Mouse (Mus musculus): ENCODE results near the gene Ccin. TPM values are rescaled to one million over a fixed set of nuclear protein-coding genes. Genes with fewer than 3 reads are reported as not detected.
A peak's percentile ranks its signal among the peaks of the same experiment; 100 is the strongest.

Gene Ccin
- not detected in 2 replicates for polyA plus RNA-seq (2015; fragmentation: Nextera tagmentation; extraction: Ambion mirVana)

- no peak within 1 kb of the TSS for H3K27ac ChIP-seq (ENCODE audit: low read length)
Observed at GRCm38 (mm10) chr4:43983181-43983580, at the start of gene Ccin. TSS of gene Ccin (plus strand) at chr4:43983483.

GRCm38 (mm10) chr4:43936186-43936585 is 47.1 kb upstream of the Ccin start:
- H3K4me1 ChIP-seq (ENCODE audit: control insufficient read depth, insufficient read depth, low read length), result no peaks in the 10 kb centered on the region
- no peak overlapping the region for H3K9ac ChIP-seq (ENCODE audit: low read depth, low read length)
- H3K4me2 ChIP-seq (ENCODE audit: low read depth, low read length), result no peak overlapping the region
- no peaks in the 10 kb centered on the region for H3K27me3 ChIP-seq (replicated peaks; ENCODE audit: control insufficient read depth, insufficient read depth, low read length)
- 83% methylated on average over 4 of the region's 4 CpGs for WGBS
- ATAC-seq, result no peak
- no peak overlapping the region for H3K27ac ChIP-seq (ENCODE audit: low read length)
- no peaks in the 10 kb centered on the region for H3K9me3 ChIP-seq (ENCODE audit: control insufficient read depth, low read length)
- peaks cover under 1% of the 10 kb centered on the region; the same call in 1 of the 2 replicates for H3K36me3 ChIP-seq (ENCODE audit: control insufficient read depth, insufficient read depth, low read length)
- H3K4me3 ChIP-seq (ENCODE audit: low read length), result no peak overlapping the region

More at GRCm38 (mm10) chr4:43983181-43983580, at the start of gene Ccin:
- Histone ChIP-seq H3K27me3 (replicated peaks; ENCODE audit: control insufficient read depth, insufficient read depth, low read length) (no peaks in the 10 kb centered on the region), H3K36me3 (ENCODE audit: control insufficient read depth, insufficient read depth, low read length) (no peaks in the 10 kb centered on the region), H3K9me3 (ENCODE audit: control insufficient read depth, low read length) (no peaks in the 10 kb centered on the region), H3K4me1 (ENCODE audit: control insufficient read depth, insufficient read depth, low read length) (peaks cover 8% of the 10 kb centered on the region), H3K4me3 (ENCODE audit: low read length) (peak within 1 kb of the TSS; percentile 36), H3K9ac (ENCODE audit: low read depth, low read length) (peak within 1 kb of the TSS; percentile 50), H3K4me2 (ENCODE audit: low read depth, low read length) (peak within 1 kb of the TSS; percentile 68)
- no peak for ATAC-seq
- WGBS, result 81% methylated on average over 11 of the region's 11 CpGs

- Histone ChIP-seq H3K36me3 (ENCODE audit: control insufficient read depth, insufficient read depth, low read length) (peaks cover 3% of the 10 kb centered on the region; the same call in 1 of the 2 replicates), H3K4me3 (ENCODE audit: low read length) (no peak overlapping the region), H3K27ac (ENCODE audit: low read length) (no peak overlapping the region), H3K9ac (ENCODE audit: low read depth, low read length) (no peak overlapping the region), H3K4me1 (ENCODE audit: control insufficient read depth, insufficient read depth, low read length) (no peaks in the 10 kb centered on the region), H3K4me2 (ENCODE audit: low read depth, low read length) (no peak overlapping the region), H3K9me3 (ENCODE audit: control insufficient read depth, low read length) (no peaks in the 10 kb centered on the region), H3K27me3 (replicated peaks; ENCODE audit: control insufficient read depth, insufficient read depth, low read length) (no peaks in the 10 kb centered on the region)
- no peak for ATAC-seq
- 80% methylated on average over 14 of the region's 14 CpGs for WGBS
Observed at GRCm38 (mm10) chr4:43936749-43937674, 46.3 kb upstream of the Ccin start.

DNA sequence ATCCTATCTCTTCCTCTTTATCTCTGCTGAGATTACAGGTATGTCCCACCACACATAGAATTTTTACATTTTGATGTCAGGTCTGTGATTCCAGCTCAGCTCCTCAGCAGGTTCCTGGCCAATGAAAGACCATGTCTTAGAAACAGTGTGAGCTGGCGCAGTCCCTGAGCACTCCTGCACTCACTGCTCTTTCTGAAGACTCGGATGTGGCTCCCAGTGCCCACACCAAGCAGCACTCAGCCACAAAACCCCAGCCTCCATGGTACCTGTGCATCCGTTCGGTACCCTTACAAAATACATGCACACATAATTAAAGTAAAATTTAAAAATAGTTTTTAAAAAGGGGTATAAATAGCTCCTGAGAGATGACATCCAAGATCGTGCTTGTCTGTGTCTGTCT is 42.0 kb upstream of the Ccin start:
- no peaks in the 10 kb centered on the region for H3K27me3 ChIP-seq (replicated peaks; ENCODE audit: control insufficient read depth, insufficient read depth, low read length)
- no peak overlapping the region for H3K4me3 ChIP-seq (ENCODE audit: low read length)
- H3K36me3 ChIP-seq (ENCODE audit: control insufficient read depth, insufficient read depth, low read length), result peaks cover 3% of the 10 kb centered on the region; the same call in 1 of the 2 replicates
- WGBS, result 93% methylated on average over 5 of the region's 5 CpGs
- H3K4me1 ChIP-seq (ENCODE audit: control insufficient read depth, insufficient read depth, low read length), result no peaks in the 10 kb centered on the region
- H3K27ac ChIP-seq (ENCODE audit: low read length), result no peak overlapping the region
- no peak overlapping the region for H3K4me2 ChIP-seq (ENCODE audit: low read depth, low read length)
- no peak overlapping the region for H3K9ac ChIP-seq (ENCODE audit: low read depth, low read length)
- H3K9me3 ChIP-seq (ENCODE audit: control insufficient read depth, low read length), result no peaks in the 10 kb centered on the region
- no peak for ATAC-seq

DNA sequence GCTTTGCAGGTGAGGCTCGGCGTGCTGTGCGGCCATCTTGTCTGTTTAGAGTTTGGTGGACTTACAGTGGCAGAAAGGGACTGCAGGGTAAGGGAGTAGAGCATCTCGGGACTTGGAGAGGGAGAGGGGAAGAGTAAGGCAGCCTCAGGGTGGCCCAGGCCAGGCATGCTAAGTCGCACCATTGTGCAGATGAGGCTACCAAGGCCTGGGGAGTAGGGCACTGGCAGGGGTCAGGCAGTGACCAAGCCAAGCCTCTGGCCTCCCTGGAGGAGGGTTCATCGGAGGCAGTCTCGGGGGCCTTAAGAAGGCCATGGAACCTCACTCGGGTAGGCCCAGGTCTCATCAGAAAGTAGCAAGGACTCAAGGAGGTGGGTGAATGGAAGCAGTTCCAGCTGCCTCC is 40.9 kb upstream of the Ccin start:
- Histone ChIP-seq H3K4me1 (ENCODE audit: control insufficient read depth, insufficient read depth, low read length) (no peaks in the 10 kb centered on the region), H3K4me2 (ENCODE audit: low read depth, low read length) (no peak overlapping the region), H3K4me3 (ENCODE audit: low read length) (no peak overlapping the region), H3K27me3 (replicated peaks; ENCODE audit: control insufficient read depth, insufficient read depth, low read length) (no peaks in the 10 kb centered on the region), H3K9me3 (ENCODE audit: control insufficient read depth, low read length) (no peaks in the 10 kb centered on the region), H3K36me3 (ENCODE audit: control insufficient read depth, insufficient read depth, low read length) (peaks cover 3% of the 10 kb centered on the region; the same call in 1 of the 2 replicates), H3K9ac (ENCODE audit: low read depth, low read length) (no peak overlapping the region), H3K27ac (ENCODE audit: low read length) (no peak overlapping the region)
- WGBS, result 90% methylated on average over 8 of the region's 8 CpGs
- ATAC-seq, result no peak

DNA sequence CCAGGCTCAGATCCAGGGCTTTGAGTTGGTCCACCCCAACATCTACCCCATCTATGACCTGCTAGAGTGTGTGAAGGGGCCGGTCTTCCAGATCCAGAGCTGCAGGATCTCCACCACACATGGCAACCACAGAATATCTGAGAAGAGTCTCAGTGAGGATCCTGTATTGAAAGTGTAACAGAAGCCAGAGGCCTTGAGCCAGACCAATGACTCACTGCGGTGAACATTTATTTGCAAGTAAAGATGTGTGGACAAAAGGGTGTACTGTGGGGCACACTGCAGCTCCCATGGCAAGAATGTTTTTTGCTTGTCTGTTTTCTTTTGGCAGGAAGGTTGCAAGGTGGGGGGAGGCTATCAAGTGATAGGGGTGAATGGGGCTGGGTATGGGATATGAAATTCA is 35.7 kb upstream of the Ccin start:
- H3K4me1 ChIP-seq (ENCODE audit: control insufficient read depth, insufficient read depth, low read length), result no peaks in the 10 kb centered on the region
- no peak for ATAC-seq
- WGBS, result 98% methylated on average over 2 of the region's 2 CpGs

GRCm38 (mm10) chr4:43957292-43957845 is 25.9 kb upstream of the Ccin start, which contains the start of gene Glipr2:
TSS of gene Glipr2 (plus strand) at chr4:43957401.
- peak within 1 kb of the TSS; percentile 61 for H3K4me3 ChIP-seq (ENCODE audit: low read length)
- no peaks in the 10 kb centered on the region for H3K36me3 ChIP-seq (ENCODE audit: control insufficient read depth, insufficient read depth, low read length)
- no peaks in the 10 kb centered on the region for H3K27me3 ChIP-seq (replicated peaks; ENCODE audit: control insufficient read depth, insufficient read depth, low read length)
- peaks cover 30% of the 10 kb centered on the region for H3K4me1 ChIP-seq (ENCODE audit: control insufficient read depth, insufficient read depth, low read length)
- H3K9me3 ChIP-seq (ENCODE audit: control insufficient read depth, low read length), result no peaks in the 10 kb centered on the region
- peak within 1 kb of the TSS; percentile 86 for H3K27ac ChIP-seq (ENCODE audit: low read length)
- peak within 1 kb of the TSS; percentile 98 for H3K4me2 ChIP-seq (ENCODE audit: low read depth, low read length)
- ATAC-seq, result peak; percentile 86
- WGBS, result under 1% methylated on average over 45 of the region's 45 CpGs
- H3K9ac ChIP-seq (ENCODE audit: low read depth, low read length), result peak within 1 kb of the TSS; percentile 70

More for the DNA sequence above, 35.7 kb upstream of the Ccin start:
- Histone ChIP-seq H3K9ac (ENCODE audit: low read depth, low read length) (no peak overlapping the region), H3K4me2 (ENCODE audit: low read depth, low read length) (no peak overlapping the region), H3K36me3 (ENCODE audit: control insufficient read depth, insufficient read depth, low read length) (no peaks in the 10 kb centered on the region), H3K4me3 (ENCODE audit: low read length) (no peak overlapping the region), H3K27me3 (replicated peaks; ENCODE audit: control insufficient read depth, insufficient read depth, low read length) (no peaks in the 10 kb centered on the region), H3K9me3 (ENCODE audit: control insufficient read depth, low read length) (no peaks in the 10 kb centered on the region), H3K27ac (ENCODE audit: low read length) (no peak overlapping the region)

DNA sequence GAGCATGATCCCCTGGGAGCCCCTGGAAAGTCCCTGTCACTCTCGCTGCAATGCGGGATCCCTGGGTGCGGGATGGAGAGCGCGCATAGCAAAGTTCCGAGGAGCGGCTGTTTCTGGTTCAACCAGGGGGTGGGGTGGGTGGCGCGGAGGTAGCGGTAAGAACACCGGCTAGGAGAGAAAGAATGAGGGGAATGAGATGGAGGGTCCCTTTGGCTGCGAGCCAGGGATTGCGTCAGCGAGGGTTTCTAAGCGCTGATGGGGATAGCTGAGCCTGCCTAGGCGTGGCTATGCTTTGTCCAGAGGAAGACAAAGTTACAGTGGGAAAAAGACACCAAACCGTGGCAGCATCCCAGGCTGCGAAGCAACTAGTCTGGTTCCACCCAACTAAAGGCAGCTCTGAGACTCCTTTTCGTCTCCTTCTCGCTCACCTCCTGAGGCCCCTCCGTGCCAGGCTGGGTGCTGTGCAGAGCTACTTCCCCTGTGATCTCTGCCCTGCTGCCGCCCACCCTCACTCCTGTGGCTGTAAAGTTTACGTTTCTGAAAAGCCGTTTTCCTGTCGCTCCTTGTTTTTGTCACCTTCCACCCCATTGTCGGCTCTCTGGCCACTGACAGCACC is 25.3 kb upstream of the Ccin start:
- Histone ChIP-seq H3K4me1 (ENCODE audit: control insufficient read depth, insufficient read depth, low read length) (peaks cover 30% of the 10 kb centered on the region), H3K27me3 (replicated peaks; ENCODE audit: control insufficient read depth, insufficient read depth, low read length) (no peaks in the 10 kb centered on the region), H3K4me2 (ENCODE audit: low read depth, low read length) (peak overlapping the region; percentile 98), H3K27ac (ENCODE audit: low read length) (peak overlapping the region; percentile 86), H3K9ac (ENCODE audit: low read depth, low read length) (peak overlapping the region; percentile 70), H3K9me3 (ENCODE audit: control insufficient read depth, low read length) (no peaks in the 10 kb centered on the region), H3K4me3 (ENCODE audit: low read length) (peak overlapping the region; percentile 61), H3K36me3 (ENCODE audit: control insufficient read depth, insufficient read depth, low read length) (no peaks in the 10 kb centered on the region)
- peak; percentile 45 for ATAC-seq
- under 1% methylated on average over 26 of the region's 26 CpGs for WGBS

Measured in intestine, embryonic 16.5 days (tissue).